In genomic region chr9:78576466-78576865, GRCm38 (mm10) we compare ENCODE assay signal across 26 mouse cellular contexts. TPM values are rescaled to one million over a fixed set of nuclear protein-coding genes. Genes with fewer than 3 reads are reported as not detected.
DNase-seq lines count a peak whose midpoint lies in the region; ATAC-seq and TF ChIP-seq lines count a peak whose summit lies in the region.
"Had no signal": no experiment of that assay in that cellular context is flagged by ENCODE, and none has a peak within 500 bp of the region (broad histone marks: within the 10 kb centered on the region; RNA-seq: fewer than 3 reads in every experiment).

No protein-coding gene starts in this region.

- no peaks in the 10 kb centered on the region; the same call in 1 of the 2 replicates for H3K4me1 ChIP-seq in intestine, postnatal 0 days (replicated peaks; ENCODE audit: control insufficient read depth, insufficient read depth, low read length)
- H3K4me1 ChIP-seq in intestine, embryonic 16.5 days (ENCODE audit: control insufficient read depth, insufficient read depth, low read length), result 0 out of 2 replicates have a peak, but pooled peaks cover 9% of the 10 kb centered on the region
- H3K4me1 ChIP-seq in midbrain, embryonic 11.5 days (ENCODE audit: control insufficient read depth, insufficient read depth, low read length), result 0 out of 2 replicates have a peak, but pooled peaks cover 3% of the 10 kb centered on the region
- no peaks in the 10 kb centered on the region for H3K4me1 ChIP-seq in midbrain, postnatal 0 days (ENCODE audit: insufficient read depth, low read length)
- H3K4me1 ChIP-seq: heart, embryonic 12.5 days; limb, embryonic 12.5 days; lung, embryonic 15.5 days; neural tube, embryonic 13.5 days had no signal

- H3K27me3 ChIP-seq in intestine, postnatal 0 days (replicated peaks; ENCODE audit: control insufficient read depth, insufficient read depth, low read length), result no peaks in the 10 kb centered on the region
- H3K27me3 ChIP-seq in intestine, embryonic 16.5 days (replicated peaks; ENCODE audit: control insufficient read depth, insufficient read depth, low read length), result no peaks in the 10 kb centered on the region
- no peaks in the 10 kb centered on the region for H3K27me3 ChIP-seq in midbrain, embryonic 11.5 days (ENCODE audit: control insufficient read depth, insufficient read depth, low read length)
- no peaks in the 10 kb centered on the region for H3K27me3 ChIP-seq in midbrain, postnatal 0 days (ENCODE audit: insufficient read depth, low read length)
- H3K27me3 ChIP-seq: CH12.LX; heart, embryonic 12.5 days; limb, embryonic 12.5 days; lung, embryonic 15.5 days; midbrain, embryonic 12.5 days; neural tube, embryonic 13.5 days had no signal

- ATAC-seq in intestine, postnatal 0 days, result no peak
- no peak for ATAC-seq in intestine, embryonic 16.5 days
- ATAC-seq in midbrain, embryonic 11.5 days (ENCODE audit: low FRiP score), result no peak
- no peak for ATAC-seq in midbrain, postnatal 0 days (ENCODE audit: low FRiP score)
- ATAC-seq: activated CD4-positive, CD25-positive, alpha-beta regulatory T cell, adult 4 months; forebrain, embryonic 14.5 days had no signal

- WGBS in intestine, postnatal 0 days, result 84% methylated on average over 5 of the region's 5 CpGs
- WGBS in intestine, embryonic 16.5 days, result 91% methylated on average over 5 of the region's 5 CpGs
- WGBS in midbrain, embryonic 11.5 days, result 92% methylated on average over 5 of the region's 5 CpGs
- WGBS in midbrain, postnatal 0 days, result 96% methylated on average over 5 of the region's 5 CpGs

- H3K9ac ChIP-seq in intestine, postnatal 0 days (ENCODE audit: low read depth, low read length), result no peak overlapping the region
- H3K9ac ChIP-seq in intestine, embryonic 16.5 days (ENCODE audit: low read depth, low read length), result no peak overlapping the region
- no peak overlapping the region for H3K9ac ChIP-seq in midbrain, embryonic 11.5 days (ENCODE audit: low read length)
- no peak overlapping the region for H3K9ac ChIP-seq in midbrain, postnatal 0 days (replicated peaks; ENCODE audit: low read length, poor library complexity, severe bottlenecking)
- H3K9ac ChIP-seq: heart, embryonic 12.5 days; hindbrain, embryonic 14.5 days; limb, embryonic 12.5 days; lung, embryonic 15.5 days; midbrain, embryonic 12.5 days; neural tube, embryonic 13.5 days had no signal

- no peak overlapping the region for H3K4me2 ChIP-seq in intestine, postnatal 0 days (replicated peaks; ENCODE audit: low read depth)
- no peak overlapping the region for H3K4me2 ChIP-seq in intestine, embryonic 16.5 days (ENCODE audit: low read depth, low read length)
- H3K4me2 ChIP-seq in midbrain, embryonic 11.5 days, result no peak overlapping the region
- no peak overlapping the region for H3K4me2 ChIP-seq in midbrain, postnatal 0 days (ENCODE audit: low read depth, low read length, poor library complexity, severe bottlenecking)
- H3K4me2 ChIP-seq: heart, embryonic 12.5 days; hindbrain, embryonic 14.5 days; limb, embryonic 12.5 days; lung, embryonic 15.5 days; midbrain, embryonic 12.5 days; neural tube, embryonic 13.5 days had no signal

- H3K36me3 ChIP-seq in intestine, postnatal 0 days (ENCODE audit: control insufficient read depth, insufficient read depth), result peaks cover 48% of the 10 kb centered on the region
- H3K36me3 ChIP-seq in intestine, embryonic 16.5 days (ENCODE audit: control insufficient read depth, insufficient read depth, low read length), result peaks cover 8% of the 10 kb centered on the region
- no peaks in the 10 kb centered on the region for H3K36me3 ChIP-seq in midbrain, embryonic 11.5 days (ENCODE audit: control insufficient read depth, insufficient read depth, low read length)
- peaks cover 9% of the 10 kb centered on the region for H3K36me3 ChIP-seq in midbrain, postnatal 0 days (ENCODE audit: insufficient read depth, low read length)

- peak; percentile 40 for TF ChIP-seq CTCF in intestine, postnatal 0 days (IDR thresholded peaks at IDR 0.05; ENCODE audit: low read depth)
- no peak; the same call in 1 of the 2 replicates for TF ChIP-seq CTCF in midbrain, postnatal 0 days (IDR thresholded peaks at IDR 0.05)

- H3K9me3 ChIP-seq in intestine, postnatal 0 days (ENCODE audit: control insufficient read depth), result no peaks in the 10 kb centered on the region
- H3K9me3 ChIP-seq in intestine, embryonic 16.5 days (ENCODE audit: control insufficient read depth, low read length), result no peaks in the 10 kb centered on the region
- no peaks in the 10 kb centered on the region for H3K9me3 ChIP-seq in midbrain, embryonic 11.5 days (ENCODE audit: control insufficient read depth, low read length)
- H3K9me3 ChIP-seq in midbrain, postnatal 0 days (ENCODE audit: low read length), result no peaks in the 10 kb centered on the region
- H3K9me3 ChIP-seq: heart, embryonic 12.5 days; limb, embryonic 12.5 days; lung, embryonic 15.5 days; midbrain, embryonic 12.5 days; neural tube, embryonic 13.5 days had no signal

- DNase-seq in midbrain, embryonic 11.5 days (ENCODE audit: low spot score, missing footprints), result peak; percentile 26
- DNase-seq in midbrain, postnatal 0 days (ENCODE audit: low spot score), result no peak
- DNase-seq in R1 (ENCODE audit: low read depth, low spot score), result peak; percentile 75
- DNase-seq in layer of hippocampus, postnatal 36 days, result no peak
- DNase-seq: adrenal gland, adult 8-10 months; cerebellum, adult 8-10 months; cerebellum, postnatal 36 days; gastrocnemius, postnatal 36 days; heart, adult 2 months; kidney, adult 8-10 months; kidney, postnatal 14 days; layer of hippocampus, adult 9-11 months; right cerebral cortex, postnatal 4 days had no signal

- H3K4me3 ChIP-seq in intestine, postnatal 0 days (ENCODE audit: low read depth, low read length), result no peak overlapping the region
- no peak overlapping the region for H3K4me3 ChIP-seq in intestine, embryonic 16.5 days (ENCODE audit: low read length)
- H3K4me3 ChIP-seq in midbrain, embryonic 11.5 days (ENCODE audit: low read depth, low read length), result no peak overlapping the region
- no peak overlapping the region for H3K4me3 ChIP-seq in midbrain, postnatal 0 days (ENCODE audit: low read depth, low read length)
- H3K4me3 ChIP-seq: heart, adult 2 months; heart, embryonic 12.5 days; limb, embryonic 12.5 days; lung, embryonic 15.5 days; midbrain, embryonic 12.5 days; neural tube, embryonic 13.5 days had no signal

- H3K27ac ChIP-seq in intestine, postnatal 0 days (ENCODE audit: low read depth, low read length), result no peak overlapping the region
- no peak overlapping the region for H3K27ac ChIP-seq in intestine, embryonic 16.5 days (ENCODE audit: low read length)
- H3K27ac ChIP-seq in midbrain, embryonic 11.5 days (ENCODE audit: low read depth, low read length), result no peak overlapping the region
- H3K27ac ChIP-seq in midbrain, postnatal 0 days (ENCODE audit: low read depth, low read length), result no peak overlapping the region
- H3K27ac ChIP-seq: heart, adult 2 months; hindbrain, embryonic 14.5 days; limb, embryonic 12.5 days; lung, embryonic 15.5 days; midbrain, embryonic 12.5 days; neural tube, embryonic 13.5 days had no signal

RNA-seq across cellular contexts. Expression of gene Slc17a5, which starts 11.4 kb away (rescaled TPM):
- polyA plus RNA-seq in intestine, postnatal 0 days (2015; fragmentation: Nextera tagmentation; extraction: Ambion mirVana), result 250 and 313 TPM in 2 replicates
- polyA plus RNA-seq in intestine, embryonic 16.5 days (2015; fragmentation: Nextera tagmentation; extraction: Ambion mirVana), result 91.1 and 136 TPM in 2 replicates
- 9.8 and 12.3 TPM in 2 replicates for polyA plus RNA-seq in midbrain, embryonic 11.5 days (2014; fragmentation: Nextera tagmentation; extraction: Ambion mirVana)
- 14.7 and 15.1 TPM in 2 replicates for total RNA-seq in midbrain, postnatal 0 days (2014; rRNA removed)
- 12.8 and 16.8 TPM in 2 replicates for polyA plus RNA-seq in midbrain, postnatal 0 days (2015; fragmentation: Nextera tagmentation; extraction: Ambion mirVana)
- total RNA-seq in layer of hippocampus, postnatal 36 days (2021), result 10 to 100 TPM; 21.1 to 21.7 TPM

RNA-seq across cellular contexts. Expression of gene Cd109, which starts 38.9 kb away (rescaled TPM):
- 1.8 and 2.1 TPM in 2 replicates for polyA plus RNA-seq in intestine, postnatal 0 days (2015; fragmentation: Nextera tagmentation; extraction: Ambion mirVana)
- polyA plus RNA-seq in intestine, embryonic 16.5 days (2015; fragmentation: Nextera tagmentation; extraction: Ambion mirVana), result 4.1 and 4.9 TPM in 2 replicates
- 6.2 and 6.7 TPM in 2 replicates for polyA plus RNA-seq in midbrain, embryonic 11.5 days (2014; fragmentation: Nextera tagmentation; extraction: Ambion mirVana)
- total RNA-seq in midbrain, postnatal 0 days (2014; rRNA removed), result 2.4 and 4.2 TPM in 2 replicates
- polyA plus RNA-seq in midbrain, postnatal 0 days (2015; fragmentation: Nextera tagmentation; extraction: Ambion mirVana), result 0.86 and 1.1 TPM in 2 replicates
- total RNA-seq in layer of hippocampus, postnatal 36 days (2021), result 1 to 10 TPM; 2.9 to 3.2 TPM
- total RNA-seq: hematopoietic stem cell, adult 5-6 weeks; liver, adult 2 months had no signal
- polyA plus RNA-seq: liver, adult 2 months had no signal

Comparison
In these comparisons a context has a peak if more than half of its experiments do, and no peak if none do; other contexts are left out.
1. DNase-seq: peak in midbrain, embryonic 11.5 days (single experiment) and R1 (single experiment); none in midbrain, postnatal 0 days (single experiment) and layer of hippocampus, postnatal 36 days (0 of 2).